ENCODE assay signal across 32 mouse cellular contexts in the genomic region with DNA sequence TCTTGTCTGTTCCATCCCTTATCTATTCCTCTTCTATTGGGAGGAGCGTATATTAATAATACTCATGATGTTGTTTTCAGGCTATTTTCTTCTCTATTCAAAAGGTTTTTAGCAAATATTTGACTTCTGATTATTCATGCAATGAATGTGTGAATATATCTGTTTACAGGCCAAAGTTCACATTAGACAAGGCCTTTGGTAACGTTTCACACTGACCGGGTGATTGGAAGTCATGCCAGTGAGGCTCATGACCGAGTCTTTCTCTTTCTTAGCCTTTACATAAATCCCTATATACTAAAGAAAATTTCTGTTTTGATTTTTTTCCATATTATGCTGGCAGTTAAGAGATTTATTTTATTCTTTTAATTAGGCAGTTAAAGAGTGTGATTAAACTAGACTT.
"Had no signal": no experiment of that assay in that cellular context is flagged by ENCODE, and none has a peak within 500 bp of the region (broad histone marks: within the 10 kb centered on the region; RNA-seq: fewer than 3 reads in every experiment).

No protein-coding gene starts in this region.

- H3K4me1 ChIP-seq: heart, embryonic 10.5 days; heart, embryonic 12.5 days; heart, embryonic 13.5 days; heart, embryonic 15.5 days; hindbrain, embryonic 10.5 days; hindbrain, embryonic 12.5 days; hindbrain, embryonic 13.5 days; hindbrain, embryonic 15.5 days; intestine, embryonic 15.5 days; kidney, embryonic 15.5 days had no signal

- H3K27ac ChIP-seq: heart, adult 2 months; heart, embryonic 10.5 days; heart, embryonic 13.5 days; heart, embryonic 15.5 days; hindbrain, embryonic 10.5 days; hindbrain, embryonic 12.5 days; hindbrain, embryonic 13.5 days; hindbrain, embryonic 14.5 days; hindbrain, embryonic 15.5 days; hindbrain, postnatal 0 days; intestine, embryonic 15.5 days; kidney, embryonic 15.5 days; kidney, postnatal 0 days; layer of hippocampus, adult 2 months; left cerebral cortex, adult 2 months had no signal

- ATAC-seq: hindbrain, embryonic 16.5 days; hindbrain, postnatal 0 days; inflammation-experienced regulatory T-cells, adult 6 months; intestine, embryonic 15.5 days; intestine, embryonic 16.5 days; intestine, postnatal 0 days had no signal

- H3K27me3 ChIP-seq: heart, embryonic 12.5 days; heart, embryonic 13.5 days; heart, embryonic 15.5 days; hindbrain, embryonic 12.5 days; hindbrain, embryonic 13.5 days; hindbrain, embryonic 15.5 days; intestine, embryonic 15.5 days; kidney, embryonic 15.5 days had no signal

- H3K36me3 ChIP-seq: heart, embryonic 10.5 days; heart, embryonic 12.5 days; heart, embryonic 13.5 days; heart, embryonic 15.5 days; hindbrain, embryonic 10.5 days; hindbrain, embryonic 12.5 days; hindbrain, embryonic 13.5 days; hindbrain, embryonic 15.5 days; intestine, embryonic 15.5 days; kidney, embryonic 15.5 days had no signal

- H3K9ac ChIP-seq: heart, embryonic 12.5 days; heart, embryonic 13.5 days; heart, embryonic 15.5 days; hindbrain, embryonic 12.5 days; hindbrain, embryonic 13.5 days; hindbrain, embryonic 14.5 days; hindbrain, embryonic 15.5 days; intestine, embryonic 15.5 days; kidney, embryonic 15.5 days had no signal

- H3K4me2 ChIP-seq: heart, embryonic 11.5 days; heart, embryonic 12.5 days; heart, embryonic 13.5 days; heart, embryonic 15.5 days; hindbrain, embryonic 12.5 days; hindbrain, embryonic 13.5 days; hindbrain, embryonic 14.5 days; hindbrain, embryonic 15.5 days; intestine, embryonic 15.5 days; kidney, embryonic 15.5 days had no signal

- DNase-seq: heart, adult 18-20 months; heart, adult 2 months; heart, postnatal 10 days; heart, postnatal 14 days; heart, postnatal 36 days; heart, postnatal 4 days; kidney, adult 11 months; kidney, postnatal 10 days; kidney, postnatal 25 days; kidney, postnatal 4 days; layer of hippocampus, adult 9-11 months; layer of hippocampus, postnatal 36 days had no signal

- H3K4me3 ChIP-seq: heart, adult 2 months; heart, embryonic 10.5 days; heart, embryonic 12.5 days; heart, embryonic 13.5 days; heart, embryonic 15.5 days; hindbrain, embryonic 10.5 days; hindbrain, embryonic 12.5 days; hindbrain, embryonic 13.5 days; hindbrain, embryonic 15.5 days; intestine, embryonic 15.5 days; kidney, embryonic 15.5 days; layer of hippocampus, adult 2 months; left cerebral cortex, adult 2 months had no signal

- H3K9me3 ChIP-seq: heart, embryonic 10.5 days; heart, embryonic 13.5 days; heart, embryonic 15.5 days; hindbrain, embryonic 10.5 days; hindbrain, embryonic 12.5 days; hindbrain, embryonic 13.5 days; hindbrain, embryonic 15.5 days; intestine, embryonic 15.5 days; kidney, embryonic 15.5 days had no signal
